Mouse (Mus musculus): ENCODE measurements around the gene Pcsk2. TPM values are rescaled to one million over a fixed set of nuclear protein-coding genes. Genes with fewer than 3 reads are reported as not detected.

The Pcsk2 gene
- total RNA-seq, 2 experiments from 2014 or later: 4.0 TPM

DNA sequence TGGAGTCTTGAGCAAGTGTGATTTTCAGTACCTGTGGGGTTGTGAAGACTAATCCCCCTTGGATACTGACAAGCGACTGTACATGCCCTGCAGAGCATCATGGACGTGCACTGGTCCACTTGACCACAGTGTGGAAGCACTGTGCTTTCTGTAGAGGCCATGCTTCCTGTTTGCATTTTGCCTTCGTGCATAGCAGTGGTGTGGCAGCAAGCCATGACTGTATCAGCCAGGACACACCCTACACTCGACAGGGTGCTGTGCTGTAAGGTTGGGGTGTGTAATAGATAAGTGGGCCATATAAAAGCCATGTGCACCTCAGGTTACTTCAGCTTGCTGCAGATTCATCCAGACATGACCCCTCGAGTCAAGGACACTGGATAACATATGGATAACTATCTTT is 292.7 kb downstream of the Pcsk2 start:
- DNase-seq: peak in 1 of 2 experiments; percentile 8

DNA sequence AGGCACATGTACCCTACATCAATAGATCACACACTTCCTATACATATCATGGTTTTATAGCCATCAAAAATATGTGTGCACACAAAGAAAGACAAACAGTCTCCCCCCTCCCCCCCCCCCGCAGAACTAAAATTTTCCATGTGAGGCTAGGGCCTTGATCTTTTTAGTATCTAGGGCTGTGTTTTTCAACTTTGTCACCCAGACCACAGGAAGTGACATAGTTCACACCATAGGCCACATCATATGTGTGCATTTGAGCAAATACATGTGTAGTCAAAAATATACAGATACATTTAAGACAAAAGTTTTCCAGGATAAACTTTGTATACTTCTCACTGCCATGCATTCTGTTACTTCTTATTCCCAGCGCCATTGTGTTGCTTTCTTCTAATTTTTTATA is 293.5 kb downstream of the Pcsk2 start:
- DNase-seq: no peak

DNA sequence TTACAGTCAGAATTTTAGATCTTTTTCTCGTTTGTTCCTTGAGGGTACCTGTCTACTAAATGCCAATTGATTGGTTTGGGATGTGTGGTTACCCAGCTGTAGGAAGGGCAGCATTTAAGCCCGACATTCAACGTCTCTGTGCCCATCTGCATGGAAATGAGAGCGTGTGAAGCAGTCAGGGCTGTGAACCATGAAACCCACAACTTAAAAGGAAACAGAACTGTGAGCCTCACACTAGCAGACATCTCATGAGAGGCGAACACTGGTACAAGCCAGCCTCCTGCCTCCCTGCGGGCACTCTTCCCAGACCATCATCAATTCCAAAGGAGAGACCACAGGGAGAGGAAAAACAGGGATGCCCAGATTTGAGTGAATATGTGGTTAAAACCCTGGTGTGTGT is 294.9 kb downstream of the Pcsk2 start:
- no peak for DNase-seq

DNA sequence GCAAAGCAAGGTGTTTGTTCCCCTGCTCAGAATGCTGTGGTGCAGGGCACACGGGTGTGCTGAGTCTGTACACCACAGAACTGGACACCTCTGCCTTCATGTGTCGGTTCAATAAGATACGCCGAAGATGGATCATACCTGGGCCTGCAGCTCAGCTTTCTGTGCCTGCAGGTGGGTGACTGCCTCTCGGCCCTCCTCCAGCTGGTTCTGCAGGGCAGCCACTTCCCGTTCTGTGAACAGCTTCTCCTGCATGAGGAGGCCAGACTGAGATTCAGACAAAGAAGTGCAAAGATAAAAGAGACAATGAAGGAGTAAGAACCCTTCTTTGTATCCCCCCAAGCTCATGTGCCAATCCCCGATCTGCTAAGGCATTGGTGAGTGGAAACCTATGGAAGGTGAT is 295.6 kb downstream of the Pcsk2 start:
- no peak for DNase-seq

DNA sequence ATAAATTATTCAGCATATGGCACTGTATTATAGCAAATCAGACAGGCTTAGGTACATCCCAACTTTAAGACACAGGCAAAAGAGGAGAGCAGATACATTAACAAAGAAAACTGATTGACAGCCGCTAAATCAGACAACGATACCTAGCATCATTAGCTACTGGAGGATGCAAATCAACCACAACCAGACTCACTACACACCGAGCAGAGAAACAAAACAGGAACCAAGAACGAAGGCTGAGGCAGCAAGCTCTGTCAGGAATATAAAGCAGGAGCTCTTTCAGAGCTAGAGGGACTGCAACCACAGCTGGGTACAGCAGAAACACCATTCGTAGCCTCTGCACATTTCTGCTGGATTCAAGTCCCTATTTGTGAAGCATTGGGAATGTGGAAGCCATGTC is 298.8 kb downstream of the Pcsk2 start:
- no peak for DNase-seq

DNA sequence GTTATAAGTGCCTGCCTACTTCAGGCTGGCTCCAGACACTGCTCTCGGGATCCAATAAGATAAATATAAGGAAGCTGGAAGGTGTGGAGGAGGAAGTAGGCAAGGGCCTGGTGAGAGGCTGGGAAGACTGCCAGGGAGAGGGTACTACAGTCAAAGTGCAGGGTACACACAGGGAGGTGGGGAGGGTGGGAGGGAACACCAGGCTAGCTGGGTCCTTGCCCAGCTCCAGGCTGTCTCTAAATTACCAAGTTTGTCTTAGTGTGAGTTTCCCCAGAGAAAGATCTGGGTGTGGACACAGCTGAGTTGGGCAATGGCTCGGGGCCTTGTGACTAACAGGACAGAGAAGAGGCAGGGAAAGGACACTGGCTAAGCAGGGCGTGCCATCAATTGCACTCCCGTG is 300.8 kb downstream of the Pcsk2 start:
- DNase-seq: peak; percentile 36 to 75

DNA sequence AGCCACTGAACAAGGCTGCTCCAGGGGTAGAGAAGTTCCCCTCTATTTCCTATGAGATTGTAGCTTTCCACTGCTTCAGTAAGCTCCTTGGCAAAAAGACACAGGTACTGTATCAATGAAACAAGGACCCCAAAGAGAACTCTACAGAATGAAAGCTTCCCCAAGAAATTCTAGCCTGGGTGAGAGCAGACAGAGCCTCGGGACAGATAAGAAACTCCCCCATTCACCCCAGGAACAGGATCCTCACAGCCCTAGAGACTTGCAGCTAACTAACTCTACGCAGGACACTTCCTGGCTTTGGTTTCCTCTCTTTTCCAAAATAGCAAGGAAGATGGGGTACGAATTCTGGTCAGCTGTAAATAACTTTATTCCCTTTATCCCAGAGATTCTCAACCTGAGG is 301.3 kb downstream of the Pcsk2 start:
- no peak for DNase-seq

DNA sequence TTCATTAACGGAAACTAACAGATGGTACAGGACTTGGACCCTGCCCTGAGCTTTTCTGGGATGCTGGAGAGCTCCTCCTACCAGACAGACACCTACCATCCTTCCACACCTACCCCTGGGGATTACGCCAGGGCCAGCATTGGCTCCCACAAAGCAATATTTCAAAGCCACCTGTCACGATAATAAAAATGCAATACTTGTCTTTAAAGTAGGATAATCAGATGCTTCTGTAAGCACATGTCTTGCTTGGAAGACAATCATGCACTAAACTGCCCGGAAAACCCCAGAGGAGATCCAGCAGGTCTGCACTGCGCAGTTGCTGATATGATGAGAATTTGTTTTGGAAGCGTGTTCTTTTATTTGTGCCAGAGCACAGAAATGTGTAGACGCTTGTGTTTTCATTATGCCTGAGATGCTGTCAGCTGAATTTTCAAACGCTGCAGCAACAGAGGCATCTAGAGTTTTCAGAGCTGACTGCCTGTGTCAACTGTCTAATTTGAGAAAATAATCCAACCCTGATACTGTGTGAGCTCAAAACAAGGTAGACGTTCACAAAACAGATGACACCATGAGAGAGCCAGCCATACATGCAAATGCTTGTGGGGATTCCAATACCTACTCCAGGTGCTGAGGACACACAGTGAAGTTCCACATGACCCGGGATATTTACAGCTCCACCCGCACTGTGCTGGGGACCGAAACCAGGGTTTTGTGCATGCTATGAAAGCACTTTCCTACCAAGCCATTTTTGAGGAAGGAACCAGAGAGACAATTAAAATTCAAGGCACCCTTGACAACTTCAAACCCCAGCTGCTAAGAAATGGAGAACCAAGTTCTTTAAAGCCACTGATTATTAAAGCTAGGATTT is 305.6 kb downstream of the Pcsk2 start:
- DNase-seq: no peak

DNA sequence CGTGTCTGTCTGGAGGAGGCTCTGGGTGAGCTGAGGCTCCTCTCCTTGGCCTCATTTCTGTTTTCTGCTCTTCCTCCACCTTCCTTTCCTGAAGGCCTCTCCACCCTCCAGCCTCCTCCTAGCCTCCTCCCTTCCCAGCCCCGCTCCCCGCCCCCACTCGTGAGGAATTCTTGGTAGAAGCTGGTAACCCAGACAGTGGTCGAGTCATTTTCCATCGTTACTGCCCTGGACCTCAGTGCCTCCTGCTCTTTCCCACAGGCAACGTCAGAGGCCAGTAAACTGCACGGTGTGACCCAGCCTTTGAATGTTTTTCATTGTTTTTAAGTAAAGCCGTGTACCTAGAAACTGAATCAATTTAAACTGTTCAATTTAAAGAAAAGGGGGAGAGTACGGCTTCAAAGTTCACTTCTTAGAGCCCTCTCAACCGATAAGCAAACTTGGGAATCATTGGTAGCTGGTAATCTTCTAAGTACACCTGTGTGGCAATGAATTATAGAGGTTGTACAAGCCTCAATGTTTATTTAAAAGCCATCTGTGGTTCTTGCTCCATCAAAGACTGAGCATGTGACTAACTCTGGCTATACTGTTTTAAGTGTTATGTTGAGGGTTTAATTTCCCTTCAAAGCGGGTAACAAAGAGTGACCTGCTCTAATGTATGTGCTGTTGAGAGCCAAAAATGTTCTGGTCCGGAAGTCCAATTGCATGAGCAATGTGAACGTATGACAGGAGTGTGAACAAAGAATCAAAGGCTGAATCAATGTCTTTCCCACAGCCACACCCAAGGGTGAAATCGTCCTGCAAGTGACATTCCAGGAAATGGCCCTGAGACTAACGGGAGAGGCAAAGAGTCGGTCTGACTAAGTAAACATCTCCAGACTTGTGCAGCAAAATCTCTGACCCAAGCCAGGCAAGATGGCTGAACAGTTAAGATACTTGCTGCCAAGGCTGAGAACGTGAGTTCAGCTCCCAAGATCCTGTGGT is 306.6 kb downstream of the Pcsk2 start:
- DNase-seq: no peak

DNA sequence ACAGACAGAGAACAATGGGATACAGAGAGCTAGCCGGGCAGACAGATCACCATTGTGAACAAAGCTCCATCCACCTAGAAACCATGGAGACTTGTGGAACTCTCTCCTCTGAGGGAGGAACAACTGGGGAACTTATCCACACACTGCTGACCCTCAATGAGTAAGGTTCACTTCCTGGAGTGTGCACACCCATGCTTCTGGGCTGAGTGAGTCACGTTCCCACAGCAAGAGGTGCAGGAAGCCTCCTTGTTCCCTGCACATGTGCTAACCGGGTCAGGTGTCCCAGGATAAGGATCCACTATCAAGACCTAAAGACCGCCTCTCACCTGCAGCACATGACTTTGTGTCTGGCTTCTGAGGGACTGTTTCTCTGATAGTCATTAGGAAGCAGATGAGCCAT is 307.5 kb downstream of the Pcsk2 start:
- no peak for DNase-seq

DNA sequence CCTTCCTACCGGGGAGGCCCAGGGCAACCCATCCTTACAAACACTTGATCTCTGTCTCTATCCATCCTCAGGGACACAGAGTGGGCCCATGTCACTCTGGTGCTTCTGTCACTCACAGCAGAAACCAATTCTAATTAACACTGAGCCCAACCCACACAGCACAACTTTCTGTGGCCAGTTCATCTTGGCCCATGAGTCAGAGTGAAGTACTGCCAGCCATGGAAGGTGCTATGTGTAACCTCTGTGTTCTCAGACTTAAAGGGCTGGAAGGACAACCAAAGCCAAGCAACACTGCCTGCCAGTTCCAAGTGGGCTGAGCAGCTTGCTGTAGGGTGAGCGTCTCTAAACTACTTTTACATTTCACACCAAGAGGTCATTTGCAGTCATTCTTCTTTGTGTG is 313.2 kb downstream of the Pcsk2 start:
- no peak for DNase-seq

DNA sequence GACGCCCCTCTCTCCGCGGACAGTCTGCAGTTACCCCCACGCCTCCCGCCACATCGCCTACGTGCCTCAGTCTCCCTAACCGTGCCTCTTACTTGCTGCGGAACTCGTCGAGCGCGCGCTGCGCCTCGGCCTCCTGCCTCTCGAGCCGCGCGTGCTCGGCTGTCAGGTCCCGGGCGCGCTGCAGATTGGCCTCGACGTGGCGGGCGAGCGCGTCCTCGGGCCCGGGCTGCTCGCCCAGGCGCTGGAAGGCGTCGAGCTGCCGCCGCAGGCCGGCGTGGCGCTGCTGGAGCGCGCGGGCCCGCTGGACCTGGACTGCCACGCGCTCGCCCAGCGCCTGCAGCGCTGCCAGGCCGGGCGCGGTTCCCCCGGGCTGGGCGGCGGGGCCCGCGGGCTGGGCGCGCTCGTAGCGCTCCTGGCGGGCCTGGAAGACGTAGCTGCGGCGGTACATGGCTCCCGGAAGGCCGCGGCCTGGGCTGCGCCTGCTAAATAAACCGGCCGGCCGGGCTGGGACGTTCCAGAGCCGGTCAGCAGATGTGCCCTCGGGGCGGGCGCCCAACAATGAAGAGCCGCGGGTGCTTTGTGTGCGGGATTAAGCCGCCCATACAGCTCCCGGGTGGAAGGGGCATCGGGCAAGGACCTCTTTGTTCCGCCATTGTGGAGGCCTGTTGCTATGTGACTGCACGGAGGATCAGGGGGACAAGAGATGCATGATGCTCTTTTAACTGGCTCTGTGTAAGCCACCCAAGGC is 316.7 kb downstream of the Pcsk2 start, which contains the start of gene Bfsp1:
Gene Bfsp1 (minus strand): TSS at position 690 of the 748 bp plus-strand sequence.
- DNase-seq: peak; percentile 67 to 76

DNA sequence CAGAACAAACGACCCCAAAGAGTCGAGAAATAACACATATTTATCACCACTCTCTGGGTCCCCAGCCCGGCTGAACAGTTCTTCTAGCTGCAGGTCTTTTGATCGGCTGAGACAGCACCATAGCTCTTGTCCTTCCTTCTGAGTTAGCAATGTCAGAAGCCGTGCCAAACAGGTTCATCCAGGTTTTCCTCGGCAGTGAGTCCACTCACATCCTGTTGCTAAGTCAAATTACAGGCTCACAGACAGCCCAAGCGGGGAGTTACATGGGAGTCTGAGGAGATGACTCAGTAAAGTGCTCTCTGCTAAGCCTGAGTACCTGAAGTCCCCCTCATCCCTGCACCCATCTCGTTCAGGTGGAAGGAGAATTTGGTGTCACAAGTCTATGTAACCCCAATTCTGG is 318.6 kb downstream of the Pcsk2 start:
- DNase-seq: no peak

Measured in adrenal gland, postnatal 36 days (tissue).